Mouse (Mus musculus): ENCODE measurements around the gene Pramef17.
"Not testable (repeated sequence)": the region's sequence is repeated elsewhere in the genome, so short reads cannot be mapped to it uniquely, and the experiment has no call there.

- TF ChIP-seq CTCF, EP300 (IDR thresholded peaks at IDR 0.05; ENCODE audit: low read depth): not testable (repeated sequence)
These were observed 9.0 kb downstream of the Pramef17 start for GRCm38 (mm10) chr4:143985165-143985564.

Data from heart, postnatal 0 days (tissue).